Mouse (Mus musculus) embryonic fibroblast, embryonic 13.5 days (primary cell): Measurements from ENCODE around the gene Picalm.

Source experiments
- CTCF ChIP-seq: IDR thresholded peaks from 2 replicates; pipeline ENCODE4 v1.5.1; 2011; ENCODE audit warnings: mild to moderate bottlenecking, control low read depth, low read length, moderate library complexity, borderline replicate concordance; ENCODE audit not compliant: insufficient read depth
- POLR2A ChIP-seq: IDR thresholded peaks from 2 replicates; pipeline ENCODE4 v1.6.1; 2011; ENCODE audit warnings: low read depth, mild to moderate bottlenecking, control low read depth, low read length, moderate library complexity

DNA sequence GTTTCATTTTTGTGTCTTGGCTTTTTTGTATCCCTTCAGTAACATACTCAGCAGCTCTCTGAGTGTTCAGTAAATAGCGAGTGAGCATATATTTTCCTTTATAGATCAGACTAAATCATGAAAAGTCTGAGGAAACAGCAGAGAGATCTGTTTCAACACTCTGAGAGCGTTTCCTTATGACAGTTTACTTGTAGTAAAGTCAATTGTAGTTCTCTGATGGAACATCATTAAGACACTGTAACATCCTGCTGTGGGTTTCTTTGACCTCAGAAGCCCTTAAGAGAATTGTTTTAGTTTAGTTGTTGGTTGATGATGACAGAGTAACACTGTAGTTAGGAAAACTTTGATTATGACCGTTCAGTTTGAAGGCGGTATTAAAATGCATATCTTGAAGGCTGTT lies 8.3 kb downstream of the Picalm start:
- no peak for TF ChIP-seq CTCF
- no peak for TF ChIP-seq POLR2A
